Mouse (Mus musculus): Measurements from ENCODE around the gene Agtr1a.

The Agtr1a gene

DNA sequence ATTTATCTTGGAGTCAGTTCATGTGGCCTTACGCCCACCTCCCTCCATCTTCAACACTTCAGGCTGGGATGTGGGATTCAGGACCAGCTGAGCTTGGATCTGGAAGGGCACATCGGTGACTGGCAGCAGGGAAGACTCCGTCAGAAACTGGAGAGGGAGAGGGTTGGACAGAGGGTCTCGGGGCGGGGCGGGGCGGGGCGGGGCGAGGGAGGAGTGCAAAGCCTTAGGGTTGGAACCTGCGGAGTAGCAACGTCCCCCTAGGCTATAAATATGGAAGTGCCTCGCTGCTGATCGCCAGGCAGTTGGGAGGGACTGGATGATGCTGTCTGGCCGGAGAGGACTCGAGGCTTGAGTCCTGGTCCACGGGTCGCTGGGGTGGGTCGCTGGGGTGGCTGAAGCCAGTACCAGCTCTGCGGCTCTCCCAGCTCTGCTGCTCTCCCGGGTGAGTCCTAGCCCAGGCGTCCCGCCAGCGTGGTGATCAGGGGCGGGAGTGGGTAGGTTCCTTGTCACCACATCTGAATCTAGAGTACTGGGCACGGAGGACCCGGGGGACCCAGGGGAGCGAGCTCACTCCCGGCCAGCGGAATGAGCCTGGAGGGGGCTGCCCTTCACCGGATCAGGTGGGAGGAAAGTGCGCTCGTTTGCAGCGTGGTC, at the start of gene Agtr1a:
TSS of gene Agtr1a (plus strand) at position 294 of the 654 bp plus-strand sequence.
- DNase-seq (ENCODE audit: low spot score): peak; percentile 38

DNA sequence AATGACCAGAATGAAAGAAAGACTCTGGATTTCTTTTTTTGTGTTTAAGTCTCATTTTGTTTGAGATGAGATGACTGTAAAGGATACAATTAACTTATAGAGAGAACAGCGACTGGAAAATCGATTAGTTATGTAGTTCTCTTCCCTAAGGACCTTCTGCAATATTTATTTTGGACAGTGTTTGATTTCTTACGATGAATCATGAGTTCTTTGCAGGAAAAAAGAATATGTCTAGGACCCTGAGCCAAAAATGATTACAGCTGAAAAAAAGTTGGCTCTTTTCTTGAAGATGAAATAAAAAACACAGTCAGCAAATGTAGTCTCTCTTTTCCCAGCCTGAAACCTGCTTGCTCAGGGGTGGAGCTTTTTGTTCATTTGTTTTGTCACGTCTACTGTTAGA, 26.0 kb upstream of the Agtr1a start:
- no peak for DNase-seq (ENCODE audit: low spot score)

DNA sequence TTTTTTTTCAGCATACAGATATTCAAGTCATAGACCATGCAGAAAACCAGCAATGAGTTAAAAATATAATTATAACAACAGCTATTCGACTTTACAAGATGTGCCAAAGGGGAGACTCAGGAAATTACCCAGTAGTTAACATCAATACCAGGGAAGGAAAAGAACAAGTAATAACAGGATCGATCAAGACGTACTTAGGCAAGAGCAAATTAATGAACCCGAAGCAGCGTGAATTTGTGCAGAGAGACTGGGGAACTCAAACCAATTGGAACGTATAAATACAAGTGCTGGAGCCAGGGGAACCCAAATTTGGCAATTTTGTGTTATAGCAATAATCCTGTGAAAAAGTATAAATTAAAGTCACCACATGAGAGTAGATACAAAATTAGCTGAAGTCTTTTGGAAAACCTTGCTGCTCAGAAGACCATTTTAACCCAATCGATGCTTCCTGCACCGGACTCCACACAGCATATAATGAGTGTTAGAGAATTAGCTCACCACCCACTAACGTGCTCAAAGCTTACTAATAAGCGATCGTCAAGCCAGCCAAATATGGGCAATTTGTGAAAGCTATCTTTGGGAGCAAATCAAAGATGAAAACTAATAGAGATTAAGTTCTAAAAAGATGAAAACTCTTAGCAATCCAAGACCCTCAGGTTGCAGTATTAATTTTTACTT, 11.4 kb upstream of the Agtr1a start:
- DNase-seq (ENCODE audit: low spot score): no peak

DNA sequence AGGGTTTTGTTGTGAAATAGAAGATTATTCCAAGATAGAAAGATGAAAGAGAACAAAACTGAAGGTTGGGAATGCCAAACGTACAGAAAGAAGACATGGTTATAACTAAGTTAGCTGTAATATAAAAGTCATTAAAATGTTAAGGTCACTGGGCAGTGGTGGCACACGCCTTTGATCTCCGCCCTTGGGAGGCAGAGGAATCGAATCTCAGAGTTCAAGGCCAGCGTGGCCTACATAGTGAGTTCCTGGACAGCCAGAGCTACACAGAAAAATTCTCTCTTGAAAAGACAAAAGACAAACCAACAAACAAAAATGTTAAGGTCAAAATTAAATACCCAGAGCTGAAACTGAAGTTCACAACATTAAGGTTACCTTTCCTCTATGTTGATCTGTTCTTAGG, 5.2 kb upstream of the Agtr1a start:
- no peak for DNase-seq (ENCODE audit: low spot score)

DNA sequence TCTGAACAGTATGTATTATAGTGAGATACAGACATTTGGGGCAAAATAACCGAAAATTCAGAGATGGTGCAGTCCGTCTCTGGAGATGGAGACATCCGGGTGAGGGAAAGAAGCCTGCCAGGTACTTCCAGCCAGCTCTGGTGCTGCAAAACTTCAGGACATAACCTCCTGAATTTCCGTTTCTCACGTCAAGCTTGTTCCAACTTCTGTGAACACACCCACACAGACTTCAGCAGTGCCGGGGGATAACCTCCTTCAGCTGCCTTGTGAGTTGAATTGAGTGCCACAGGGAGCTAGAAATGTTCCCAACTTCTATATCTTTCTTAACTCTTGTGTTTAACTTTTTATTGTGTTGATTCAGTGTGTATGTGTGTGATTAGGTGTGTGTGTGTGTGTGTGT, 4.4 kb upstream of the Agtr1a start:
- peak; percentile 11 for DNase-seq (ENCODE audit: low spot score)

DNA sequence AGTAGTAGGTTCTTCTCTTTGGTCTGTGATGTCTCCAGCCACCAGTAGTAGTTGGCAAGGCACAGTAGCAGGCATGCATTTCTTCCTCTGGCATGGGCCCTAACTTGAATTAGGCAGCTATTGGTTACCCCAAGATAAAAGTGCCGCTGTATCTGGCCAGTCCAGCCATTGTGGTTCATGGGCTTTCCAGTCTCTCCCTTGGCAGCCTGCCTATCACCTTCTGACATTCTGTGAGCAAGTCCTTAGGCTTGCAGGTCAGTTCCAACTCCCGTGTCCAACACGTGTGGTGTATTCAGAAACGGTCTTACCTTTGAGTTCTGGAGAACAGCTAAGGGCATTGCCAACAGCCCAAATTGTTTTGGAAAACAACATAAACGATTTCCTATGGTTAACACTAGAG, 3.7 kb upstream of the Agtr1a start:
- peak; percentile 83 for DNase-seq (ENCODE audit: low spot score)

DNA sequence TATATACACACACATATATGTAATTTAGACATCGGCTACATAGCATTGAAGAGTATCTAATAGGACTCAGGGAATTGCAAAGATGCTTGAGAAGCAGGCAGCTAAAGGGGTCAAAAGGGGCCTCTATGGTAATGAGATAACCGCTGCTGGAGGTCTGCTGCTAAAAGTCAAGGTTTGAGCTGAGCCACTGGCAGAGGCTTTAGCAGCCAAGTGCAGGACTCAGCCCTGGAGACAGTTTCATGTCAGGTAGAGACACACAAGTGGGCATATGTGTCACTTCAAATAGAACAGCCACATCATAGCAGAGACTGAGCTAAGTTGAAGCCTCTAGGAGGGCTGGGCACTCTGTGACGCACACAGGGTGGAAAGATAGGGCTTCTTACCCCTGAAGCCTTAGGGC, 1.6 kb upstream of the Agtr1a start:
- no peak for DNase-seq (ENCODE audit: low spot score)

DNA sequence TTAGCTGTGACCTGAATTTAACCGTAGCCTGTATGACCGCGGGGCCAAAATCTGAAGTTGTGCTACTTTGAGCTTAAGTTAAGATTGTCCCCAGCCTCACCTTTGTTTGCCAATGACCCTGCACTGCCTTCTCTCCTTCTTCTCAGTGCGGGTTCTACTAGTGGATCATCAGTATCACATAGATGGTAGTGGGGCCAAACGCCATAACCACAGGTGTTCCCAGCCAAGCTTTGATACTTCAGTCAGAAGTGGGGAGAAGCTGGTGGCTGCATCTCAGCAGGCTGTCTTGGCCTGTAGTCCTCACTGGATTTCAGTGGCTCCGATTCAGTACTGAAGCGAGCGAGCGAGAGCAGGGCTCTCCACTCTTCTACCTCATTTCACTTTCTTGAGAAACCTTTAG, 672 bp downstream of the Agtr1a start:
- DNase-seq (ENCODE audit: low spot score): no peak

DNA sequence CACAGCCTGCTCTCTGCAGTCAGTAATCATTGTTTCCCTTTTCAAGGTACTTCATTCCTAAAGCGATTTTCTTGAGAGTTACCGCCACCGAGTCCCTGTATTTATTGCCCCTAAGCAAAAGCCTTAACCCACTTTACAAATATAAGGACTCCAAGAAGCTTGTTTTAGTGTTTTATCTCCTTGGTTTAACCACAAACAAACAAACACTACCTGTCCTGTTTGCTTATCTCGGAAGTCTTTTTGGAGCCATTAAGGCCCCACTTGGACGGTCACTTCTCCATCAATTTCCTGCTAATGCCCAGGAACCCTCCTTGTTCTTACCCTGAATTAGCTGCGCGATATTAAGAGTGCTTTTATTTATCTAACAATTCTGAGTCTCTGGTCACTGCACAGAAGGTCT, 1.4 kb downstream of the Agtr1a start:
- DNase-seq (ENCODE audit: low spot score): no peak

DNA sequence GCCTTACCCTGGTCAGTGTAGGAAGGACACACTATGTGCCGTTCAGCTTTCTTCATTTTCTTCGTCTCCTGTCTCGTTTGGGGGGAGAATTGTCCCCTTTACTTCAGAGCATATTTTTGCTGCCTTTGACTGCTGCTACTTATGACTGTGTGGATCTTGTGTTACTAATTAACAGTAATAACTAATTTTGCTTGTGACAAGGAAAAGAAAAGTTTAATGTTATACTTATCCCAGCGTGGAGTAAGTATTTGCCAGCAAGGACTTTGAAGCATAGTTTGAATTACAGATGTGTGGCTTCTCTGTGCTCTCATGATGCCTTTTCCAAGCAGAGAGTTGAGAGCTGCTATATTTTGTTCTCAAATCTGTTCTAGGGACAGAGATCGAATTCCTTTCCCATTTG, 2.3 kb downstream of the Agtr1a start:
- DNase-seq (ENCODE audit: low spot score): no peak

DNA sequence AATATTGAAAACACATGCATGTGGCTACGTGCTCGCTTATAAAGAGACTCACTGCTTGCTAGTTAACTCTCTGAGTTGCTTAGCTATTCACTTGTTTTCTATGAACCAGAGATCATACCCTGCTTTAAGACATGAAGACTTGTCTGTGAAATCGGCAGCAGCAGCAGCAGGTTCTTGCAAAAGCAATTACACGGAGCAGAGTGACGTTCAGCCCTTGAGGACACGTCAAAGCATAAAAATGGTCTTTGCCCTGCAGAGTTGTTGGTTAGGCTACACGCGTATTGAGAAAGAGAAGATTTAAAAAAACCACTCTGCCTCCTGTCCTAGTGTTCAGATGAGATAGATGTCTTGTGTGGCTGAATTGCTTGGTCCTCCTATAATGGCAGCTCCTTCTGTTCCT, 3.7 kb downstream of the Agtr1a start:
- DNase-seq (ENCODE audit: low spot score): no peak

DNA sequence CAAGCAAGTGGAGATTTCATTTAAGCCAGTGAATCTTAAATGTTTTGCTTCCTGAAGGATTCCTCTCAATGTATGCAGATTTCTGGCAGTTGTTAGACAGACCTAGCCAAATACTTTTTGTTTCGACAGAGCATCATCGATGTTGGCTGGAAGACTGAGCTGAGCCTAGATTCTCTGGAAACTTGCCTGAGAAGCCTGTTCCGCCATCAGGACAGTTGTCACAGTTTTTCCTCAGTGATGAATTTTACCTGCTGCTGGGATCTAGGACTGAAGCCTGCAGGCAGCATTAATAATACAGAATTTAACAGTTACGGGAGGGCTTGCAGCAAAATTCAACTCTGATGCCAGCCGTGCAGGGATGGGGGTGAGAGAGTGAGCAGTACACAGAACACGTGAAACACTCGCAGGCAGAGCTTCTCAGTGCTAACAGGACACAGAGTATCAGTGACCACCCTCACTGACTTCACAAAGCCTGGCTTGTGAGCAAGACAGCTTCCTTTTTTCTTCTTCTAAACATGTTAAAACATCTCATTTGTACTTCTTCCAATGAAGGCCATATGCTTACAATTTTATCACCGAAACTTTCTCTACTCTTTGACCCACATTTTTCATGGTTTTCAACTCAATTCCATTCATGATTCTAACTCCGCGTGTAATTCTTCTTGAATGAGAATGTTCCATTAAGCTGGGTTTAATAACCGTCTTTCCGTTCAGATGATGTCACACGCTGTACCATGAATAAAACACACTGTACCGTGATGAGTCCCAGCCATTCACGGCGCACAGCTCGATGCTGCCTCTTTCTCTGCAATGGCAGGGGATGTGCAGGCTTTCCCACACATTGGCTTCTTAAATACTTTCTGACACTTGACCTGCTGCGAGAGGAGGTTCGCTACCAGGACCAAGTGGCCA, 6.0 kb downstream of the Agtr1a start:
- no peak for DNase-seq (ENCODE audit: low spot score)

DNA sequence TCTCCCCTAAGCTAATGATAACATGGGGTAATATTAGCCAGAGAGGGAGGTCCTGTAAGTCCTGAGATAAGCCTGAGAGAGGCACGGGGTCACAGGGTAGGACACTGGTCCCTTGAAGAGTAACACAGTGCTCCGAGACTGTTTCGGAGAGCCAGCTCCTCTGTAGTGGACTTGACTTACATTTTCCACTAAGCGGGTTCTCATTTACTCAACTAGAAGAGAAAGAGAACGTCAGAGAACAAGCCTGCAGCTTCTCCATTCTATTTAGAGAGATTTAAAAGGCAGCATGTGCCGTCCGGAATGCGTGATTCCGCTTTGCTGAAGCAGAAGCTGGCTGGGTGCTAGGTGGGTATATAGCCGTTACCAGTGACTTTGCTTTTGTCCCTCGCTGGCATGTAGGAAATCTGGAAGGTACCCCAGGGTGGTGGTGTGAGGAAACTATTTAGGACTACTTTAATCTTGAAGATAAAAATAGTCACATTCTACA, 9.2 kb downstream of the Agtr1a start:
- no peak for DNase-seq (ENCODE audit: low spot score)

DNA sequence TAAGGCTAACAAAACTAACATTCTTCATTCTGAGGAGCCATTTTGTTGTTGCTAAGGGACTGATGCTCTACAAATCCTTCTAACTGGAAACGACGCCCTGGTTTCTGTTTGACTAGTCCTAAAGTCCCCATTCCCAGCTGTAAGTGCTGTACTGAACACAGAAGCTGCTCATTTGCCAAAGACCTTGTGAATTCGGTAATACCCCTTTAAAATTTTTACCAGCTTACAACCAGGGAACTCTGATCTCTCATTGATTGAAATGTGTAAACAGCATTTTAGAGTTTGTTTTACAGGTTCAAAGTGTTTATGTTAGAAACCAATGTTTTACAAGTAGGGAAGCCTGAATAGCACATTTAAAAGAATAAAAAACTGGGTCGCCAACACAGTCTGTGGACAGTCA, 10.6 kb downstream of the Agtr1a start:
- no peak for DNase-seq (ENCODE audit: low spot score)

DNA sequence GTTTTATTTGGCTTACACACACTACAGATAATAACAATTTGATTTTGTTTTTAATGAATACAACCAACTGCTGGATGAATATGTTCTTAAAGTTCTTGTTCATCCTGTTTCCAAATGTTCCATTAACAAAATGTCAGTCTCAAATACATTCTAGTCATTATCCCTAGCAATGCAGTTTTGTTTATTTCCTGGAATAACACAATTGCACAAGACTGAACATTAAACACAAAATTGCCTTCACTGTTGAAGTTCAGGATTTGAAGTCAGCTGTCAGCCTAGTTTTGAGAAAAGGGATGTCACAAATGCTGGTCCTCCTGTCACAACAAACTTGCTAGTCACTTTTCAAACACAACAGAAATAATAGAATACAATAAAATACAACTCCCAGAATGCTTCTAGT, 12.1 kb downstream of the Agtr1a start:
- DNase-seq (ENCODE audit: low spot score): no peak

DNA sequence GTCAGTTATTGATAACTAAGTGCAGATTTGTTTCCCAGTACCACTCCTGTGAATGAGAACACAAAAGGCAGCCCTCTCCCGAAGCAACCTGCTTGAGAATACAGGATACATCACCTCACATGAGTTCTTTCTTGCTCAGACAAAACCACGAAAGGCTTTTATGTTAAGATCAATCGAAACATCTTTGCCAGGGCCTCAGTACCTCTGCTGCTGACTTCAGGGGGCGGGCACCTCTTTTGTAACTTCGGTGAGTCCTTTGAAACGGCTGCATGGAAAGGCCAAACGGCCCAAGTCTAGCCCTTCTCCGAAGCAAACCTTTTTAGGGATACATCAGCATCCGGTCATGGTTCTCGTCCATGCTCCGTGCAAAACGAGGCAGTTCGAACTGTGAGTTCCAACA, 15.7 kb downstream of the Agtr1a start:
- no peak for DNase-seq (ENCODE audit: low spot score)

DNA sequence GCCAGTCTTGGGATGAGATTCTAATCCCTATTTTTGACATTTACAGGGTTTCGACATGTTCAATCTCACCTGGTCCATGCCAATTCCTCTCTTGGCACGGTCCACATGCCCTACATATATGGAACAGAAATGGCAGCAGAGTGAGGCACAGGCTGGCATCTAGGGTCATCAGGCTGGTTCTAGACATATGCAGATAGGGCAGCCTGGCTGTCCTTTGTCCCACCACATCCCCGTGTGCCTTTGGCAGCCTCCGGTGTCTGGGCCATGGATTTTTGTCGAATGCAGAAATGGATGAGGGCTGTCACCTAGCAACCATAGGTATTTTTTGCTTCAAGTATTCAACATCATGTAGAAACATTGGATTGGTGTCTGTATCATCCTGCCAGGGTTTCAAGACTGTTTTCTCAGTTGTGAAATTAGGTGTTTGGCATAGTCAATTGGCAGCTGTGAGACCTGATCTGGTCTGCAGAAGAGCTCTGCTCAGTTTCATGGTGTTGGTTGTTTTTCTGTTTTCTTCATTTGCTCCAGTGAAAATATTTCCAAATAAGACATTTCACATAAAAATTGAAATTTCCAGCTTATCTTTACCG, 18.8 kb downstream of the Agtr1a start:
- no peak for DNase-seq (ENCODE audit: low spot score)

DNA sequence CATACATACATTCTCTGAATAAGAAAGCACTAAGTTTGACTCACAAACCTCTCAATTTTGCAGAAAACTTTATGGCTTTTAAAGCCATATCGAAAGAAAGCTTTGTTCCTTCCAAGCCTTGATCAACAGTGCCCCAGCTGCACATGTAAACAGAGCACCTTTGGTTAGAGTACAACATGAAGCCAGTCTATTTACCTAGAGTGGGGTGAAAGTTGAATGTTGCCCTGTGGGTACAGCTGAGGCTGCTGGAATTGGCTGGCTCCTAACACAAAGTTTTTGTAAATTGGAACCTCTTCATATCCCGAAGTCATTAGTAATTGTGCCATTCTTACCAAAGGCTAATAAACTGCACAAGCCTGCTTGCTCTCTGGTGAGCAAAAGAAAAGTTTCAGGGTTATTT, 19.7 kb downstream of the Agtr1a start:
- no peak for DNase-seq (ENCODE audit: low spot score)

DNA sequence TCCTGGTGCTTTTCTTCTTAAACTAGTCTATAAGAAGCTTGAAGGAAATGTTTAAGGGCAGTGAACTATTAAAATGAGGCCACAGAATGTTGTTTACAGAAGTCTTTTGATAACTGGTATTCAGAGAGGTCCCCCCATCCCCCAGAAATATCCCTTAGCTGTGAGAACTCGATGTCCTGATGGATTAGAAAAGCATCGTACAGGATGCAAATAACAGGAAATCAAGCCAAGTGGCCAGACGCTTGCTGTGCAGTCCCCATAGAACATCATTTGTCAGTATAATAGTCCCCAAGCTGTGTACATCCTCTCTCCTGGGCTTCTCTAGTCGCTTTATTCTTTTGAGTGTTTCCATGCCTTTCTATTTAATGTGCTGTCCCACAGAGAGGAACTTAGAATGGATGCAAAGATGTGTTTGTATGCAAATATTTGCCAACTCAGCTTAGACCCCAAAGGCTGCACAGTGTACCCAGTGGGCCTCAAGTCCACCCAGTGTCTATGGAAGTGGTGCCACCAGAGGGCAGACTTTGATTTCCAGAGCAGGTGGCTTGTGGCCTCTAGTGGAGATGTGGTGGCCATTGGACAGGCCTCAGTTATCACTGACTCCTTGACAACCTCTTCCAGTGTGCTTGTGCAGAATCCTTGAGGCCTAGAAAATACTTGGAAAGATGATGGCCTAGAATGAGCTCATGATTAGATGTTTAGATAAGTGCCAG, 22.4 kb downstream of the Agtr1a start:
- DNase-seq (ENCODE audit: low spot score): no peak

DNA sequence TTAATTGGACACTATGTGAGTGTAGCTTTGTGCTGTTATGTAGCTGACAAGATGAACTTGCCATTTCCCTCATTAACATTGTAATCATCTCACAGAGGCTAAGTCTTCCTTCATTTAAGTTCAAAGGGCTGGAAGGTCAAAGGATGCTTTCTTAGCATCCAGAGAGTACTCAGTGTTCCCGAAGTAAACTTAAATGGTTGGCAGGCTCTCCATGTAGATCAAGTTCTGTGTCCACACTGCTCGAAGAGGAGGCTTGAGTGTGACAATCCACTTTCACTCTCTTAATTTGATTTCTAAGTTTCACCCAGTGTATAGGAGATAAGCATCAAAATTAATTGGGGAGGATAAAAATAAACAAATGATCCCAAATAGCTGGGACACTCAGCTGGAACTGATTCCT, 23.6 kb downstream of the Agtr1a start:
- DNase-seq (ENCODE audit: low spot score): no peak

DNA sequence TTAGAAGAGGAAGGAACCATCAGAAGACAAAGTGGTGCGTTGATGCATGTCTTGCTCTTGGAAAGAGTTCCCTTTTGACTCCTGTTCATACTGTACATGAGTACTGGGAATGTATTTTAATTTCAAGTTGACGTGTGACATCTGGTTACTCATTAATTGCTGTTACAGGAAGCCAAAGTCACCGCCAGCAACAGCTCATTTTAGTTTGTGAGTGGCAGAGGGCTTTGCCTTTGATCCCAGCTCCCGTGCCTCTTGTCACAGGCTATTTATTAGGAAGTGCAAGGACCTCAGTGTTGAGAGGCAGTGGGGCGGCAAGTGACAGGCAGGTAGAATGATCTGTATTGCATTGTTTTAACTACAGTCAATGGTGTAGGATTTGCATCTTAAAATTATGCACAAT, 24.8 kb downstream of the Agtr1a start:
- DNase-seq (ENCODE audit: low spot score): no peak

DNA sequence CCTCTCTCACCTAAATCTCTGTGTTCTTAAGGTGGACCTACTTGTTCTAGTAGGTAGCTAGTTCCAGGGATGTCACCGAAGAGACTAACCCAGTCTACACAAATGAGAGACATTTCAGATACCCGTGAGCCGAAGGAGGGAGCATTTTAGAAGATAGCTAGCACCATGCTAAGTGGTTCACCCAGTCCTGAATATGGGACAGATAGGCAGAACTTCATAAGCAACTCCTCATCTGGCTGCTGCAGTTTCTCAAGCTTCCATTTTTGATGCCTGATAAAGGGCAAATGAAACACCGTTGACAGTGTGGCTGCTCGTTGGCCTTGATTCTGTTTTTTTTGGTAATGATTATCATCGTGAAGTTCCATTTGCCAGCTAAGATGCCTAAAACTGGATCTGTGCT, 25.8 kb downstream of the Agtr1a start:
- no peak for DNase-seq (ENCODE audit: low spot score)

All from spleen, adult 12 weeks (tissue).